Mouse (Mus musculus): ENCODE measurements around the gene Rsph6a.
A peak's percentile ranks its signal among the peaks of the same experiment; 100 is the strongest.

Rsph6a gene

GRCm38 (mm10) chr7:19054047-19054776, at the start of gene Rsph6a:
TSS of gene Rsph6a (plus strand) at chr7:19054690.
- no peak for TF ChIP-seq GATA4 (IDR thresholded peaks at IDR 0.05; ENCODE audit: insufficient replicate concordance, low read length)

DNA sequence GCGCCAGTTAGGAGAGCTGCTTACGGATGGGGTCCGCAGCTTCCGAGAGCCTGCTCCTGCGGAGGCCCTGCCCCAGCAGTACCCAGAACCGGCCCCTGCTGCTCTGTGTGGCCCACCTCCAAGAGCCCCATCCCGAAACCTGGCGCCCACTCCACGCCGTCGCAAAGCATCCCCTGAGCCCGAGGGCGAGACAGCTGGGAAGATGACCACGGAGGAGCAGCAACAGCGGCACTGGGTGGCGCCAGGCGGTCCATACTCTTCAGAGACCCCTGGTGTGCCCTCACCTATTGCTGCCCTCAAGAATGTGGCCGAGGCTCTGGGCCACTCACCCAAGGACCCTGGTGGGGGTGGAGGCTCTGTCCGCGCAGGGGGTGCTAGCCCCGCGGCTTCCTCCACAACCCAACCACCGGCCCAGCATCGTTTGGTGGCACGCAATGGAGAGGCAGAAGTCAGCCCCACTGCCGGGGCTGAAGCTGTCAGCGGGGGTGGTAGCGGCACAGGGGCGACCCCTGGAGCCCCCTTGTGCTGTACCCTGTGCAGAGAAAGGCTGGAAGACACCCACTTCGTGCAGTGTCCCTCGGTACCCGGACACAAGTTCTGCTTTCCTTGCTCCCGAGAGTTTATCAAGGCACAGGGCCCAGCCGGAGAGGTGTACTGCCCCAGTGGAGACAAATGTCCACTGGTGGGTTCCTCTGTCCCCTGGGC, 48.9 kb upstream of the Rsph6a start:
- no peak for TF ChIP-seq GATA4 (IDR thresholded peaks at IDR 0.05; ENCODE audit: insufficient replicate concordance, low read length)

DNA sequence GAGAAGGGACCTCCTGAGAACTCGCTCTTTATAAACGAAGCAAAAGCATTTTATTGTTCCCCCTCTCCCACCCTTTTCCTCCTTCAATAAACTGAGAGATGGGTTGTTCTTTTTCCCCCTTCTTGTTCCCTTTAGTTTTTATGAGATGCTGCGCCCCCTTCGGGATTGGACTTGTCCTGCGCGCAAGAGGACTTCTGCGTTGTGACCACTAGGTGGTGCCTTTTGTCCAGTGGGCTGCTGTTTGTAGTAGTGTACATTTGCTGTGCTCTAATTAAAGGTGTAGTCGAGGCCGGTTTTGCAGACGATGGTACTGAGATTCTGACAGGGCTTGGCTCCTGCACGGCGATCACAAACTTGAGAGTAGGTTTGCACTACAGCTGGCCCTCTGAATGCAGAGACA, 48.0 kb upstream of the Rsph6a start:
- no peak for TF ChIP-seq GATA4 (IDR thresholded peaks at IDR 0.05; ENCODE audit: insufficient replicate concordance, low read length)

- TF ChIP-seq GATA4 (IDR thresholded peaks at IDR 0.05; ENCODE audit: insufficient replicate concordance, low read length) = no peak
These were observed 47.2 kb upstream of the Rsph6a start for GRCm38 (mm10) chr7:19007026-19007977.

DNA sequence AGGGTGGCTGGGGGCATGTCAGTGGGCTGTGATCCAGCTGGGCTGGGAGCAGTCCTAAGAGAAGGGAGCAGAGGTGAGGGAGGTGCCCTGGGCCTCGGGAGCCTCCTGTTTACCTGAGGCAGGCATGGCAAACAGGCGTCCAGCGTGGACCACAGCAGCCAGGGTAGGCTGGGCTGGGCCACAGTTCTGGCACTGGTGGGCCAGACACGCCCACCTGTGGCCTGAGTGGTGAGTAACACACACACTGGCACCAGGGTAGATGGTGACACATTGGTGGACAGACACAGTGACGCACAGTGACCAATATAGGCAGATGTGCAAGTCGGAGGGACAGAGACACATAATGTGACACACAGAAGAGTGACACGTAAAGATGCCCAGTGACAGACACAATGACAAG, 43.9 kb upstream of the Rsph6a start:
- no peak; the same call in 1 of the 2 replicates for TF ChIP-seq GATA4 (IDR thresholded peaks at IDR 0.05; ENCODE audit: insufficient replicate concordance, low read length)

- TF ChIP-seq GATA4 (IDR thresholded peaks at IDR 0.05; ENCODE audit: insufficient replicate concordance, low read length) = no peak
These were observed 42.4 kb upstream of the Rsph6a start for GRCm38 (mm10) chr7:19012025-19012621.

- 0 out of 2 replicates have a peak, but pooled peaks have one; percentile 49 for TF ChIP-seq GATA4 (IDR thresholded peaks at IDR 0.05; ENCODE audit: insufficient replicate concordance, low read length)
These were observed 41.6 kb upstream of the Rsph6a start for GRCm38 (mm10) chr7:19012882-19013281.

- TF ChIP-seq GATA4 (IDR thresholded peaks at IDR 0.05; ENCODE audit: insufficient replicate concordance, low read length) = no peak
These were observed 40.0 kb upstream of the Rsph6a start for GRCm38 (mm10) chr7:19014452-19014851.

GRCm38 (mm10) chr7:19016042-19016441, 38.4 kb upstream of the Rsph6a start:
- no peak for TF ChIP-seq GATA4 (IDR thresholded peaks at IDR 0.05; ENCODE audit: insufficient replicate concordance, low read length)

DNA sequence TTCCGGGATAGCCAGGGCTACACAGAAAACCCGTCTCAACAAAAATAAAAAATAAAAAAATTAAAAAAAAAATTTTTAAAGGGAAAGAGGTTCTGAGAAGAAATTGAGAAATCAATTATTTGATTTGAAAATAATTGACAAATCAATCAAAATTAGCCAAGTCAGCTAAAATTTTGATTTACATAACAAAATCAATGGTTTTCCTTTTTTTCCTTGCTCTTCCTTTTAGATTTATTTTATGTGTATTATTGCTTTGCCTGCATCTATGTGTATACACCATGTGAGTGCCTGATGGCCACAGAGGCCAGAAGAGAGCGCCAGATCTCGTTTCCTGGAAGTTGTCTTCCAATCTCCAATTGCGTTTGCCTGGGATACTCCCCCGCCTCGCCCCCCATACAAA, 36.6 kb upstream of the Rsph6a start:
- no peak for TF ChIP-seq GATA4 (IDR thresholded peaks at IDR 0.05; ENCODE audit: insufficient replicate concordance, low read length)

DNA sequence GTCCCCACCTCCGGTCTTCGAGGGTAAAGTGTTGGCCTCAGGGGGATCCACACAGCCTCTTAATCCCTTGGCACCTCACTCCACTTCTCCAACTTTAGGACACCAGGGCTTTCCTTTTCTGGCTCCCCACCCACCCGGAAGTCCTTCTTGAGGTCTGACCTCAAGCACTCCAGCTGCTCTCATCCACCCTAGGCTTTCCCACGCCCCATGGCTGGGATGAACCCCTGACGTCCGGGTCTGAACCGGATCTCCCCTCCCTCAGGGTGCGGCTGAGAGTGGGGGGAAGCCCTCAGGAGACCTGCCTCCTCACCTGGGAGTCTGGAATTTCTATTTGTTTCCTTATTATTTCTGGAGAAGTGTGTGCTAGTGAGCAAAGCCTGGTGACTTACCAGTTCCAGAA, 33.4 kb upstream of the Rsph6a start:
- TF ChIP-seq GATA4 (IDR thresholded peaks at IDR 0.05; ENCODE audit: insufficient replicate concordance, low read length) = no peak

DNA sequence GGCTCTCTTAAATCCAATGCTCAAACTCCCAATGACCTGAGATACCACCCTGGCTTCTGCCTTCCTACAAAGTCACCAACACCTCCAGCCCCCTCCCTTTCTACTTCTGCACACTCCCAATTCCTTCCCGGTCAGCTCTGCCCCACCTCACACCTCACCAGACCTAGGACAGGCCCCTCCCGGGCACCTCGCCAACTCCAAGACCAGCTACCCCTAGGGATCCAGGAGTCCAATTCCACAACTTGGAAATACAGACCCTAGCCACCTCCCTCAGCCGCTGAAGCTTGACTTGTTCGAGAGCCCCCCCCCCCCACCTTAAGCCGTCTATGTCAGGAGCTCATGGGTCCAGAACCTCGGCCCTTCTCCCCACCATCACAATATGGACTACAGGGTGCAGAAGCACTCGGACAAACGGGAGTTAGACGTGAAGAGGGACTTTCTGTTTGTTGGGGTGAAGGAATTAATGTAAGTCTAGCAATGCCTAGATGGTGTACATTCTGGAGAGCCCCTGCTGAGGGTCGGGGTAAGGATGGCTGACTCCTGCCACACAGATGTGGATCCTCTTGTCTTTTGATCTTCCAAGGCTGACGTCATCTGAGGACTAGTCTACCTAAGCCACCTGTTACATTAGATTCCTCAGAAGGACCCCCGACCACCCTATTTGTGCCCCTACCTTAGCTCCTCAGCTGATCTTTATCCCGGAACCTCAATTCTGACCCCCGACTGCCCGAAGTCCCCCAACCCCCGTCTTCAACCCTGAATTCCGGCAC, 32.1 kb upstream of the Rsph6a start:
- TF ChIP-seq GATA4 (IDR thresholded peaks at IDR 0.05; ENCODE audit: insufficient replicate concordance, low read length) = no peak

DNA sequence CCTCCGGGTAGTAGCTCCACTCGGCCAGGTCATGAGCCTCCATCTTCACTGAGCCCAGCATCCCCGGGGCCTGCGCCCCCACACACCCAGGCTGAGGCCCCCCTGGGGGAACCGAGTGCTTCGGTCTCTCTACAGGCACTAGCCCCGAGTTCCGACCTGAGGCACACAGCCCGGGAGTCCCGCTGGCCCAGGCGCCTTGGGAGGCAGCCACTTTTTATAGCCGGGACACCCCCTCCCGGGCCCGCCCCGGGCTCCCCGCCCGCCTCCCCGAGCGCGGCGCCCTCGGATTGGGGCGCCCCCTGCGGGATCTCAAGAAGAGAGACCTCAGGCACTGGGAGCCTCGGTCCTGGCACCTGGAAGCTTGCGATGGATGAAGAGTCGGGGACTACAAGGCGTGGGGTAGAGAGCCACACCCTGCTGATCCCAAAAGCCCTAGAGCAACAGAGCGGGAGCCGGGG, 31.1 kb upstream of the Rsph6a start, which contains the start of gene Foxa3:
TSS of gene Foxa3 (minus strand) at position 182 of the 458 bp plus-strand sequence.
- TF ChIP-seq GATA4 (IDR thresholded peaks at IDR 0.05; ENCODE audit: insufficient replicate concordance, low read length) = no peak

DNA sequence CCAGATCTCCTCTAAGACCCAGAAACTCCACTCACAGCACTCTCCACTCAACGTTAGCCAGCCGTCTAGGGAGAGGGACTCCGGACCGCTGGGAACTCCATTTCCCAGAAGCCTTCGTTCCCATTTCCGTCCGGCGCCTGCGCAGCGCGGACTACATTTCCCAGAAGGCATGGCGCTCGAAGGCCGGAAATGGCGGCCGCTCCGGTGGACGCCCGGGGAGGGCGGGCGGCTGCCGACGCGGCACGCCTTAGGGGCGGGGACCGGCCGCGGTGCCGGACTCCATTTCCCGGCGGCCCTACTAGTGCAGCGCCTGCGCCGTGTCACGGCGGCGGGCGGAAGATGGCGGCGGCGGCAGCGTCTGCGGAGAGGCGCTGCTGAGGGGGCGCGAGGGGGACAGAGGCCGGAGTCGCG, 30.4 kb upstream of the Rsph6a start, which contains the start of gene Sympk:
TSS of gene Sympk (plus strand) at position 282 of the 411 bp plus-strand sequence.
- no peak; the same call in 1 of the 2 replicates for TF ChIP-seq GATA4 (IDR thresholded peaks at IDR 0.05; ENCODE audit: insufficient replicate concordance, low read length)
